Comparison of ENCODE assay signal across 8 mouse cellular contexts in the genomic region with DNA sequence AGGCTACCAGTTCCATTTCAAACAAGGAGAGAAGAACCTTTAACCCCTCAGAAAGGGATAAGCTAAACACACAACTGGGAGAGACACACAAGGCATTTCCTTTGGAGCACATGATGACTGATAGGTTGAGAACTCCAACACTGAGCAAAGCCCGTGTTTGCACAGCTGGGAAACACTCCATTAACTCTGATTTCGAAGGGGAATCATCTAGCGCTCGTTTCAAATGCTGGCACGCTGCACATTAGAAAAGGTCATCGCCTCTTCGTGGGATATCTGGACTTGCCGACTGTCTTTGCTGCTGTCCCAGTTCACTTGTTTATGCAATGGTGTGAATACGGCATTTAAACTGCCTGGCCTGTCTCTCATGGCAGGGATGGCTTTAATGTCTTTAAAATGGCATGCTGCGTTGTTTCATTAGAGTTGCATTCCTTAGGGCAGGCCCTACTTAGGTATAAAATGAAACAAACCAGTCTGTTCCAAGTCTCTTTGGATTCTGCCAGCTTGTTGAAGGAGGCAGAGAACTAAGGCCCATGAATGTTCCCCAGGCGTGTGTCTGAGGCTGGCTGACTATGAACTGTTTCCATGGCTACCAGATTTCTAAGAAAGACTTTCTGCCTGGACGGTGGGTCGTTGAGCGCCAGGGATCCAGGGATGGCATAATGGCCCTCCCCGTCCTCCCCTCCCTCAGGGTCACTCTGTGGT.
DNase-seq lines count a peak whose midpoint lies in the region; ATAC-seq and TF ChIP-seq lines count a peak whose summit lies in the region.

No protein-coding gene starts in this region.

- H3K9ac ChIP-seq in lung, embryonic 16.5 days (ENCODE audit: low read length), result no peak overlapping the region
- no peak overlapping the region for H3K9ac ChIP-seq in heart, embryonic 15.5 days

- no peak overlapping the region; the same call in 1 of the 2 replicates for H3K4me2 ChIP-seq in lung, embryonic 16.5 days (ENCODE audit: low read depth, low read length)
- H3K4me2 ChIP-seq in heart, embryonic 15.5 days, result peak overlapping the region; percentile 33

- peaks cover 6% of the 10 kb centered on the region; the same call in 1 of the 2 replicates for H3K4me1 ChIP-seq in lung, embryonic 16.5 days (replicated peaks; ENCODE audit: control insufficient read depth, insufficient read depth, low read length)
- no peaks in the 10 kb centered on the region for H3K4me1 ChIP-seq in lung, adult 2 months (ENCODE audit: control insufficient read depth, insufficient read depth, low read length)
- H3K4me1 ChIP-seq in heart, embryonic 15.5 days (replicated peaks), result peaks cover 9% of the 10 kb centered on the region
- H3K4me1 ChIP-seq in olfactory bulb, adult 2 months (ENCODE audit: control insufficient read depth, insufficient read depth, low read length), result peaks cover 8% of the 10 kb centered on the region
- H3K4me1 ChIP-seq in thymus, adult 2 months (replicated peaks; ENCODE audit: control insufficient read depth, insufficient read depth, low read length), result no peaks in the 10 kb centered on the region

- peak overlapping the region; percentile 15; the same call in 1 of the 2 replicates for H3K27ac ChIP-seq in lung, embryonic 16.5 days (ENCODE audit: low read length)
- H3K27ac ChIP-seq in heart, embryonic 15.5 days, result no peak overlapping the region
- 0 out of 2 replicates have a peak overlapping the region, but pooled peaks have one; percentile 21 for H3K27ac ChIP-seq in olfactory bulb, adult 2 months (ENCODE audit: insufficient read depth, low read depth, low read length)
- no peak overlapping the region for H3K27ac ChIP-seq in thymus, adult 2 months (ENCODE audit: control insufficient read depth, insufficient read depth, low read length)

- intact Hi-C loops in left cerebral cortex, postnatal 4 days (cut with DNase I), result no loop called here

- H3K4me3 ChIP-seq in lung, embryonic 16.5 days (ENCODE audit: low read length), result no peak overlapping the region
- no peak overlapping the region for H3K4me3 ChIP-seq in lung, adult 2 months (replicated peaks; ENCODE audit: extremely low read depth, low read depth, low read length)
- H3K4me3 ChIP-seq in heart, embryonic 15.5 days, result no peak overlapping the region
- H3K4me3 ChIP-seq in olfactory bulb, adult 2 months (ENCODE audit: insufficient read depth, low read depth, low read length), result no peak overlapping the region
- H3K4me3 ChIP-seq in thymus, adult 2 months (ENCODE audit: control insufficient read depth, insufficient read depth, low read length), result no peak overlapping the region

- H3K9me3 ChIP-seq in lung, embryonic 16.5 days (ENCODE audit: control insufficient read depth, low read length), result no peaks in the 10 kb centered on the region
- H3K9me3 ChIP-seq in heart, embryonic 15.5 days (replicated peaks), result no peaks in the 10 kb centered on the region

- H3K27me3 ChIP-seq in lung, embryonic 16.5 days (ENCODE audit: control insufficient read depth, insufficient read depth, low read depth, low read length), result no peaks in the 10 kb centered on the region
- no peaks in the 10 kb centered on the region for H3K27me3 ChIP-seq in heart, embryonic 15.5 days
- no peaks in the 10 kb centered on the region for H3K27me3 ChIP-seq in thymus, adult 2 months (ENCODE audit: control insufficient read depth, insufficient read depth, low read length)

- no peak for TF ChIP-seq CTCF in lung, adult 2 months (IDR thresholded peaks at IDR 0.05; ENCODE audit: insufficient read depth, low read length)
- no peak for TF ChIP-seq CTCF in olfactory bulb, adult 2 months (IDR thresholded peaks at IDR 0.05; ENCODE audit: insufficient read depth, low read depth, low read length)
- TF ChIP-seq CTCF in thymus, adult 2 months (IDR thresholded peaks at IDR 0.05; ENCODE audit: borderline replicate concordance, control insufficient read depth, extremely low read depth, insufficient read depth, low read length, poor library complexity), result no peak

- WGBS in lung, embryonic 16.5 days, result 7% methylated on average over 15 of the region's 15 CpGs
- 27% methylated on average over 15 of the region's 15 CpGs for WGBS in lung, adult 2 months
- WGBS in heart, embryonic 15.5 days, result 32% methylated on average over 15 of the region's 15 CpGs
- 32% methylated on average over 15 of the region's 15 CpGs for WGBS in olfactory bulb, adult 2 months
- 83% methylated on average over 15 of the region's 15 CpGs for WGBS in thymus, adult 2 months

- no peak for DNase-seq in lung, adult 2 months
- DNase-seq in left cerebral cortex, postnatal 4 days, result peak; percentile 38
- DNase-seq in cerebellum, adult 18-20 months, result no peak
- DNase-seq in adrenal gland, adult 18-20 months (ENCODE audit: low spot score in 2 of 2), result no peak
- no peak for DNase-seq in thymus, adult 2 months

- ATAC-seq in lung, embryonic 16.5 days (ENCODE audit: low read depth), result peak; percentile 90
- ATAC-seq in heart, embryonic 15.5 days (replicated peaks; ENCODE audit: insufficient number of reproducible peaks, insufficient read depth, low FRiP score, low read depth), result peak; percentile 50

- H3K36me3 ChIP-seq in lung, embryonic 16.5 days (ENCODE audit: control insufficient read depth, insufficient read depth, low read length), result no peaks in the 10 kb centered on the region
- H3K36me3 ChIP-seq in heart, embryonic 15.5 days, result no peaks in the 10 kb centered on the region
- no peaks in the 10 kb centered on the region for H3K36me3 ChIP-seq in thymus, adult 2 months (ENCODE audit: control insufficient read depth, insufficient read depth, low read length)

- TF ChIP-seq POLR2A in lung, adult 2 months (IDR thresholded peaks at IDR 0.05; ENCODE audit: borderline replicate concordance, extremely low read depth, low read depth, low read length), result no peak
- TF ChIP-seq POLR2A in olfactory bulb, adult 2 months (IDR thresholded peaks at IDR 0.05; ENCODE audit: insufficient read depth, low read depth, low read length), result no peak
- no peak for TF ChIP-seq POLR2A in thymus, adult 2 months (IDR thresholded peaks at IDR 0.05; ENCODE audit: control insufficient read depth, extremely low read depth, insufficient read depth, low read length, poor library complexity)

Comparison
In these comparisons a context has a peak if more than half of its experiments do, and no peak if none do; other contexts are left out.
1. H3K27ac ChIP-seq: peak in lung, embryonic 16.5 days (single experiment) and olfactory bulb, adult 2 months (single experiment); none in heart, embryonic 15.5 days (single experiment) and thymus, adult 2 months (single experiment).